Mouse (Mus musculus): ENCODE data around the gene Sox30.

DNA sequence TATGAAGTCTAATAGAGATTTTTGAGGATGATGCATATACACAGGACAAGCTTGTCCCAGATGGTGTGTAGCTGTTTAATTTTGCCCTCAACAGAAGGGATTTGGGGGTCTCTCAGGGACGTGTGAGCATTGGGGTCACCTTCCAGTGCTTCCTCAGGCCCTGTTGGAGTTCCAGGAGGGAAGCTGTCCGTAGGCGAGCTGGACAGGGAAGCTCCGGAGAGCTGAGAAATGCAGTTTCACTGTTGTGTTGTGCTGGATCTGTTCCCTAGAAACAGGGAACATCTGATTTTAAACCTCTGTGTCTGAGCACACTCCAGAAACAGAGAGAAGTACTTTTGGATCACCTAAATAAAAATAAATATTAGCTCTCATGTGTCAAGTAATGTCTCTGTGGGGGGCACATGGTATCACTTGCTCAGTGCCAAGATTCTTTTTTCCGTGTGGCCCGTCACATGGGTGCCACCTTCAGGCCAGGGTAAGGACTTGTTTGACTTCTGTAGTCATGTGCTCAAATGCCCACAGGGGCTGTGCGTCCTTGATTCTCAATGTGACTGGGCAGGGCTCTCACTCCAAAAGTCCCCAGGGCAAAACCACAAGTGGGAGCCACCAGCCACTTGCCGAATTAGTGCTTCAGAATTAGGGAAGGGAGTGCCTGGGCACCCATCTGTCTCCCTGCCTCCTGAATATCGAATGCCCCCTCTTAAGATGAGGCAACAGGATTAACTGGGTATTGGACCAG, 83.1 kb downstream of the Sox30 start:
- TF ChIP-seq CTCF (IDR thresholded peaks at IDR 0.05; ENCODE audit: extremely low read depth, insufficient read length, insufficient replicate concordance, low read depth, low read length), result no peak
- no peak for TF ChIP-seq POLR2A (IDR thresholded peaks at IDR 0.05; ENCODE audit: low read depth, low read length)

All from small intestine, adult 2 months (tissue).